Mouse (Mus musculus) liver, embryonic 13.5 days (tissue): ENCODE measurements around the gene Med17. TPM values are rescaled to one million over a fixed set of nuclear protein-coding genes. Genes with fewer than 3 reads are reported as not detected.

Source experiments
- ATAC-seq: fragments of 200-750 bp; cut with Nextera tagmentation; 2 replicates; pipeline ENCODE4 v1.8.0; 2017; ENCODE audit warnings: low read depth, mild to moderate bottlenecking, moderate number of reproducible peaks, moderate library complexity
- DNase-seq: peaks from one replicate; pipeline ENCODE4 v3.0.0; 2022
- H3K27ac ChIP-seq: fragments of 300-500 bp; sonication (generic); 2 replicates; pipeline ENCODE4 v1.5.1; 2015; ENCODE audit warnings: moderate library complexity, mild to moderate bottlenecking, inconsistent platforms
- H3K27me3 ChIP-seq: fragments of 300-500 bp; sonication (generic); 2 replicates; pipeline ENCODE4 v1.6.1; 2015; ENCODE audit warnings: mild to moderate bottlenecking, inconsistent platforms
- H3K36me3 ChIP-seq: fragments of 300-500 bp; sonication (generic); 2 replicates; pipeline ENCODE4 v1.6.1; 2015; ENCODE audit warnings: mild to moderate bottlenecking, inconsistent platforms
- H3K4me1 ChIP-seq: fragments of 300-500 bp; sonication (generic); replicated peaks from 2 replicates; pipeline ENCODE4 v1.6.1; 2015; ENCODE audit warnings: inconsistent platforms
- H3K4me2 ChIP-seq: fragments of 300-500 bp; sonication (generic); 2 replicates; pipeline ENCODE4 v1.6.1; 2015; ENCODE audit warnings: inconsistent platforms, mild to moderate bottlenecking, moderate library complexity
- H3K4me3 ChIP-seq: fragments of 300-500 bp; sonication (generic); replicated peaks from 2 replicates; pipeline ENCODE4 v1.5.1; 2015; ENCODE audit warnings: mild to moderate bottlenecking, inconsistent platforms
- H3K9ac ChIP-seq: fragments of 300-500 bp; sonication (generic); 2 replicates; pipeline ENCODE4 v1.6.1; 2015; ENCODE audit warnings: mild to moderate bottlenecking, inconsistent platforms
- H3K9me3 ChIP-seq: fragments of 300-500 bp; sonication (generic); replicated peaks from 2 replicates; pipeline ENCODE4 v1.6.1; 2016; ENCODE audit warnings: inconsistent platforms
- WGBS: fragments of 180-500 bp; shearing (Covaris S2); methylation state at CpG from one replicate; pipeline ENCODE4 v1.1.7; 2015; ENCODE audit not compliant: insufficient replicate concordance; 5-methylcytosine and 5-hydroxymethylcytosine counted together
- polyA plus RNA-seq: library from polyadenylated mRNA; unstranded; fragments of >200 nt; fragmentation: Nextera tagmentation; extraction: Ambion mirVana; gene quantifications from 2 replicates; pipeline ENCODE4 v1.2.1, GENCODE M21; 2015

The Med17 gene
- polyA plus RNA-seq, 1 experiment from 2014 or later: 20.0 TPM

- ATAC-seq (no peak), DNase-seq (no peak)
- no peak overlapping the region for H3K4me2 ChIP-seq
- no peaks in the 10 kb centered on the region for H3K27me3 ChIP-seq
- WGBS: 39% methylated on average over 6 of the region's 6 CpGs
- H3K9ac ChIP-seq: no peak overlapping the region
- H3K9me3 ChIP-seq: no peaks in the 10 kb centered on the region
- H3K4me1 ChIP-seq: peaks cover 32% of the 10 kb centered on the region
- 0 out of 2 replicates have a peak, but pooled peaks cover 2% of the 10 kb centered on the region for H3K36me3 ChIP-seq
- no peak overlapping the region for H3K27ac ChIP-seq
- no peak overlapping the region for H3K4me3 ChIP-seq
Measured at GRCm38 (mm10) chr9:15287846-15288245, 8.1 kb upstream of the Med17 start.

- Histone ChIP-seq H3K9ac (no peak overlapping the region), H3K4me3 (no peak overlapping the region), H3K36me3 (no peaks in the 10 kb centered on the region), H3K4me2 (no peak overlapping the region), H3K9me3 (no peaks in the 10 kb centered on the region), H3K4me1 (peaks cover 44% of the 10 kb centered on the region), H3K27ac (no peak overlapping the region), H3K27me3 (no peaks in the 10 kb centered on the region)
- DNase-seq (no peak), ATAC-seq (no peak)
- 54% methylated on average over 3 of the region's 3 CpGs for WGBS
Measured at GRCm38 (mm10) chr9:15285443-15285842, 5.7 kb upstream of the Med17 start.

- peak overlapping the region; percentile 95 for H3K9ac ChIP-seq
- peak overlapping the region; percentile 83 for H3K4me2 ChIP-seq
- H3K4me3 ChIP-seq: peak overlapping the region; percentile 96
- H3K4me1 ChIP-seq: peaks cover 39% of the 10 kb centered on the region
- no peaks in the 10 kb centered on the region for H3K27me3 ChIP-seq
- H3K9me3 ChIP-seq: no peaks in the 10 kb centered on the region
- ATAC-seq (peak; percentile 58), DNase-seq (peak; percentile 33)
- WGBS: 23% methylated on average over 5 of the region's 5 CpGs
- peak overlapping the region; percentile 73 for H3K27ac ChIP-seq
- peaks cover 14% of the 10 kb centered on the region for H3K36me3 ChIP-seq
Measured at GRCm38 (mm10) chr9:15280491-15280879, 754 bp upstream of the Med17 start.

GRCm38 (mm10) chr9:15279139-15279648 lies 537 bp downstream of the Med17 start:
- Histone ChIP-seq H3K4me3 (peak overlapping the region; percentile 96), H3K27ac (peak overlapping the region; percentile 84), H3K9ac (peak overlapping the region; percentile 95), H3K4me1 (peaks cover 39% of the 10 kb centered on the region), H3K9me3 (no peaks in the 10 kb centered on the region), H3K36me3 (peaks cover 27% of the 10 kb centered on the region), H3K27me3 (no peaks in the 10 kb centered on the region), H3K4me2 (peak overlapping the region; percentile 83)
- 6% methylated on average over 19 of the region's 19 CpGs for WGBS
- ATAC-seq (no peak), DNase-seq (no peak)

- DNase-seq: no peak
- Histone ChIP-seq H3K36me3 (peaks cover 36% of the 10 kb centered on the region), H3K4me3 (peak overlapping the region; percentile 96), H3K27me3 (no peaks in the 10 kb centered on the region), H3K4me1 (peaks cover 39% of the 10 kb centered on the region), H3K9me3 (no peaks in the 10 kb centered on the region), H3K4me2 (peak overlapping the region; percentile 83), H3K9ac (peak overlapping the region; percentile 95; the same call in 1 of the 2 replicates), H3K27ac (no peak overlapping the region)
- ATAC-seq: no peak
- WGBS: 73% methylated on average over 3 of the region's 3 CpGs
Measured at GRCm38 (mm10) chr9:15278343-15278742, 1.4 kb downstream of the Med17 start.

GRCm38 (mm10) chr9:15276855-15277254 lies 2.9 kb downstream of the Med17 start:
- Histone ChIP-seq H3K36me3 (peaks cover 51% of the 10 kb centered on the region), H3K9me3 (no peaks in the 10 kb centered on the region), H3K4me2 (no peak overlapping the region), H3K4me3 (no peak overlapping the region), H3K27ac (no peak overlapping the region), H3K9ac (no peak overlapping the region), H3K27me3 (no peaks in the 10 kb centered on the region), H3K4me1 (peaks cover 35% of the 10 kb centered on the region)
- DNase-seq (no peak), ATAC-seq (no peak)
- 82% methylated on average over 4 of the region's 4 CpGs for WGBS

- peaks cover 20% of the 10 kb centered on the region for H3K4me1 ChIP-seq
- H3K4me3 ChIP-seq: no peak overlapping the region
- no peaks in the 10 kb centered on the region for H3K27me3 ChIP-seq
- H3K9me3 ChIP-seq: no peaks in the 10 kb centered on the region
- ATAC-seq (no peak), DNase-seq (no peak)
- 78% methylated on average over 2 of the region's 2 CpGs for WGBS
- H3K9ac ChIP-seq: no peak overlapping the region
- peaks cover 79% of the 10 kb centered on the region for H3K36me3 ChIP-seq
- no peak overlapping the region for H3K4me2 ChIP-seq
- no peak overlapping the region for H3K27ac ChIP-seq
Measured at GRCm38 (mm10) chr9:15273981-15274380, 5.8 kb downstream of the Med17 start.

GRCm38 (mm10) chr9:15263487-15263886 lies 16.2 kb downstream of the Med17 start:
- peaks cover 79% of the 10 kb centered on the region for H3K36me3 ChIP-seq
- no peaks in the 10 kb centered on the region for H3K4me1 ChIP-seq
- no peaks in the 10 kb centered on the region for H3K27me3 ChIP-seq
- H3K4me2 ChIP-seq: no peak overlapping the region
- no peaks in the 10 kb centered on the region for H3K9me3 ChIP-seq
- DNase-seq: no peak
- no peak overlapping the region for H3K9ac ChIP-seq
- H3K4me3 ChIP-seq: no peak overlapping the region
- 90% methylated on average over 10 of the region's 10 CpGs for WGBS
- H3K27ac ChIP-seq: no peak overlapping the region
- no peak for ATAC-seq

GRCm38 (mm10) chr9:15261980-15262379 lies 17.8 kb downstream of the Med17 start:
- no peaks in the 10 kb centered on the region for H3K9me3 ChIP-seq
- 84% methylated on average over 8 of the region's 8 CpGs for WGBS
- H3K27ac ChIP-seq: no peak overlapping the region
- no peak overlapping the region for H3K9ac ChIP-seq
- H3K4me1 ChIP-seq: no peaks in the 10 kb centered on the region
- H3K4me3 ChIP-seq: no peak overlapping the region
- ATAC-seq (no peak), DNase-seq (no peak)
- H3K4me2 ChIP-seq: no peak overlapping the region
- peaks cover 66% of the 10 kb centered on the region for H3K36me3 ChIP-seq
- H3K27me3 ChIP-seq: no peaks in the 10 kb centered on the region

- no peak for DNase-seq
- H3K4me1 ChIP-seq: no peaks in the 10 kb centered on the region
- no peak overlapping the region for H3K9ac ChIP-seq
- 68% methylated on average over 3 of the region's 3 CpGs for WGBS
- H3K9me3 ChIP-seq: no peaks in the 10 kb centered on the region
- peaks cover 11% of the 10 kb centered on the region for H3K36me3 ChIP-seq
- no peaks in the 10 kb centered on the region for H3K27me3 ChIP-seq
- H3K4me3 ChIP-seq: no peak overlapping the region
- H3K27ac ChIP-seq: no peak overlapping the region
- H3K4me2 ChIP-seq: no peak overlapping the region
- no peak for ATAC-seq
Measured at GRCm38 (mm10) chr9:15256214-15256613, 23.5 kb downstream of the Med17 start.

- 62% methylated on average over 7 of the region's 7 CpGs for WGBS
- Histone ChIP-seq H3K9me3 (no peaks in the 10 kb centered on the region), H3K9ac (no peak overlapping the region), H3K36me3 (no peaks in the 10 kb centered on the region), H3K4me3 (no peak overlapping the region), H3K4me2 (no peak overlapping the region), H3K4me1 (no peaks in the 10 kb centered on the region), H3K27me3 (no peaks in the 10 kb centered on the region), H3K27ac (no peak overlapping the region)
- ATAC-seq (no peak), DNase-seq (no peak)
Measured at GRCm38 (mm10) chr9:15254501-15254900, 25.2 kb downstream of the Med17 start.

GRCm38 (mm10) chr9:15252196-15252595 lies 27.5 kb downstream of the Med17 start:
- no peak for ATAC-seq

More at GRCm38 (mm10) chr9:15252196-15252595, 27.5 kb downstream of the Med17 start:
- no peak overlapping the region for H3K4me2 ChIP-seq
- H3K36me3 ChIP-seq: no peaks in the 10 kb centered on the region
- H3K27ac ChIP-seq: no peak overlapping the region
- no peaks in the 10 kb centered on the region for H3K4me1 ChIP-seq
- no peaks in the 10 kb centered on the region for H3K9me3 ChIP-seq
- WGBS: 64% methylated on average over 7 of the region's 7 CpGs
- H3K9ac ChIP-seq: no peak overlapping the region
- no peaks in the 10 kb centered on the region for H3K27me3 ChIP-seq
- no peak overlapping the region for H3K4me3 ChIP-seq
- no peak for DNase-seq
